ENCODE assay signal across 1 mouse cellular context in the genomic region with DNA sequence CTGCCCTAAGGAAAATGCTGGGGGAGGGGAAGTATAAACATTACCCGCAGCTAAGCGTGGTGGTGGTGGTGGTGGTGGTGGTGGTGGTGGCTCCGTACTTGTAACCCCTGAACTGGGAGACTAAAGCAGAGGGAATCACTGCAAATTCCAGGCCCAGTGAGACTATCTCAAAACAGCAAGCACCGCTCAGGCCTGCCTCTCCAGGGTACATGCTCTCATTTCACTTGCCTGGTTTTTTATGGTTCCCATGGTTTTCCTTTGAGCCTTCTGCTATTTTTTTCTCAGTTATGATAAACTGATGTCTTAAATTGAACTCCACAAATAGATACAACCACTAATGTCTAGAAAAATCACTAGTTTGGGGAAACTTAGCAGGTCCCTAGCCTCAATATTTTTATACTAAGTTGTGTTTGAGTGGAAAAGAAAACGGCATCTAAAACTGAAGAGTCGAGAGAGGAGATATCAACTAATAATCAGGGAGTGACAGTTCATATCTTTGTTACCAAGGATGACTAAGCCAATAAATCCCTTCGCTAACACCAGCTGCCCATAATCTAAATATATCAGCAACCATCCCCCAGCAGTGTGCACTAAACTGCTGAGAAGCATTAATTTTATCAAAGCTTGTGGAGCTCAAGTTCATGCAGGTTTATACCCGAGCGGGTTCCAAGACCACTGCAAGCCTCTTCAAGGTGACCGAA.
TF ChIP-seq lines count a peak whose summit lies in the region.

No protein-coding gene starts in this region.

TF ChIP-seq in MEL, 35 proteins besides CTCF, POLR2A, EP300 and RAD21 (continued from another document):
- TF ChIP-seq RCOR1 (IDR thresholded peaks at IDR 0.05; ENCODE audit: low read depth, low read length), result peak; percentile 55
- TF ChIP-seq ZC3H11A (IDR thresholded peaks at IDR 0.05; ENCODE audit: low read depth, low read length), result no peak
- TF ChIP-seq CHD2 (IDR thresholded peaks at IDR 0.05; ENCODE audit: low read length), result no peak
- no peak for TF ChIP-seq UBTF (IDR thresholded peaks at IDR 0.05; ENCODE audit: borderline replicate concordance, insufficient read depth, low read depth, low read length)
- TF ChIP-seq TBP (IDR thresholded peaks at IDR 0.05; ENCODE audit: low read depth, low read length), result no peak
- TF ChIP-seq ETS1 (IDR thresholded peaks at IDR 0.05; ENCODE audit: low read depth, low read length), result peak; percentile 76; the same call in 1 of the 2 replicates
- TF ChIP-seq SMC3 (IDR thresholded peaks at IDR 0.05; ENCODE audit: low read depth, low read length), result no peak
- TF ChIP-seq BHLHE40 (IDR thresholded peaks at IDR 0.05; ENCODE audit: borderline replicate concordance, low read depth, low read length), result no peak
- no peak for TF ChIP-seq KAT2A (conservative IDR thresholded peaks at IDR 0.05; ENCODE audit: low read depth, low read length)
TF ChIP-seq in MEL: peak in this region for 5.
